Comparison of ENCODE assay signal across 8 mouse cellular contexts in the genomic region with DNA sequence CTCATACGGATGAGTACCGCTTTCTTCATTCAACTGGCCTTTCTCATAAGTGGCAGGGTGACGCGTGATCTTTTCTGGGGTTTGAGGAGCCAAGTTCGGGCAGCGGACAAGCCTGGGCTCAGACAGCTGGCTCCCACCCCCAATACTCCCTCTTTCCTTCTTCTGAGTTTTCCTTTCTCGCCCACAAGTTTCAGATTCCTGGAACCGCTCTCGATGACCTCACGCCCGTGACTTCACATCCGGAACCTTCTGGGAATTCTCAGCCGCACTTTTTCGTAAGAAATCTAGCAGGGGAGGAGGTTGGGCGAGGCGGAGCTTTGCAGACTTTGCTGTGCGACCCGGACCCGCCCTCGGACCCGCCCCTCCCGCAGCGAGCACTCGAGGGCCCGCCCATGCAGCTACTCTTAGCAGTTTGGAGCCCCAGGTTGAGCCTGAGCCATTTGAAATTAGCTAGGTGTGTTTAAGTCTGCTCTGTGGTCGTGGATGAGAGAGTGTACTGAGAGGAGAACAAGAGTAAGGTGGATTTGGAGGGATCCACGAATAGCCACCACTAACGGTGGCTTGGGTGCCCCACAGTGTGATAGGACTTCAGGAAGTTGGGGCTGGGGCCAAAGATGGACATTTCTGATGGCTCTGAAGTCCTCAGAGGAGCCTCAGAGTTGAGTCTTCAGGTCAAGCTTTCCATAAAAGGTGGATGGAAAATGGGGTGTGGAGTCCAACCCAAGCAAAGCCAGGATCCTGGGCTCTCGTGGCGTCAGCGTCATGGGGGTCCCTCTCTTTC. TPM values are rescaled to one million over a fixed set of nuclear protein-coding genes. Genes with fewer than 3 reads are reported as not detected.
DNase-seq lines count a peak whose midpoint lies in the region; ATAC-seq and TF ChIP-seq lines count a peak whose summit lies in the region.

No protein-coding gene starts in this region.

- WGBS in intestine, embryonic 16.5 days: 8% methylated on average over 31 of the region's 31 CpGs
- WGBS in liver, embryonic 12.5 days (ENCODE audit: insufficient replicate concordance): 8% methylated on average over 31 of the region's 31 CpGs

- H3K79me2 ChIP-seq in myocyte (ENCODE audit: control insufficient read depth, insufficient read depth): no peaks in the 10 kb centered on the region

- peak overlapping the region; percentile 88 for H3K27ac ChIP-seq in intestine, embryonic 16.5 days (ENCODE audit: low read length)
- H3K27ac ChIP-seq in liver, embryonic 12.5 days: peak overlapping the region; percentile 71

- no peak for ATAC-seq in erythroblast, adult 5-6 weeks (replicated peaks; ENCODE audit: low FRiP score, poor library complexity, severe bottlenecking)
- peak; percentile 97 for ATAC-seq in intestine, embryonic 16.5 days
- peak; percentile 97 for ATAC-seq in liver, embryonic 12.5 days

- 0 out of 2 replicates have a peak, but pooled peaks cover 4% of the 10 kb centered on the region for H3K27me3 ChIP-seq in erythroblast, embryonic 14.5 days (ENCODE audit: control insufficient read depth)
- H3K27me3 ChIP-seq in intestine, embryonic 16.5 days (replicated peaks; ENCODE audit: control insufficient read depth, insufficient read depth, low read length): no peaks in the 10 kb centered on the region
- H3K27me3 ChIP-seq in liver, embryonic 12.5 days (replicated peaks): no peaks in the 10 kb centered on the region; the same call in 1 of the 2 replicates
- no peaks in the 10 kb centered on the region for H3K27me3 ChIP-seq in myocyte (ENCODE audit: control insufficient read depth, insufficient read depth, insufficient read length)
- no peaks in the 10 kb centered on the region for H3K27me3 ChIP-seq in splenic B cell, adult 2 months (ENCODE audit: control insufficient read depth, insufficient read depth, low read length, poor library complexity, severe bottlenecking)

- peak overlapping the region; percentile 70 for H3K9ac ChIP-seq in intestine, embryonic 16.5 days (ENCODE audit: low read depth, low read length)
- H3K9ac ChIP-seq in liver, embryonic 12.5 days: peak overlapping the region; percentile 62

- no peak overlapping the region for H3ac ChIP-seq in myocyte (ENCODE audit: control insufficient read depth, insufficient read length)

- DNase-seq in embryo, embryonic 11 days: peak; percentile 93
- peak; percentile 99 for DNase-seq in heart, adult 11 months
- DNase-seq in splenic B cell, adult 2 months (ENCODE audit: low read depth, low spot score): peak; percentile 75

- no peaks in the 10 kb centered on the region for H3K9me3 ChIP-seq in erythroblast, embryonic 14.5 days (ENCODE audit: control insufficient read depth, low read length)
- no peaks in the 10 kb centered on the region for H3K9me3 ChIP-seq in intestine, embryonic 16.5 days (ENCODE audit: control insufficient read depth, low read length)
- H3K9me3 ChIP-seq in liver, embryonic 12.5 days (replicated peaks): no peaks in the 10 kb centered on the region

- peak overlapping the region; percentile 58 for H3K4me3 ChIP-seq in erythroblast, embryonic 14.5 days (replicated peaks)
- H3K4me3 ChIP-seq in intestine, embryonic 16.5 days (ENCODE audit: low read length): peak overlapping the region; percentile 51
- peak overlapping the region; percentile 55 for H3K4me3 ChIP-seq in liver, embryonic 12.5 days
- H3K4me3 ChIP-seq in myocyte: peak overlapping the region; percentile 20

- H3K4me1 ChIP-seq in erythroblast, embryonic 14.5 days (ENCODE audit: control insufficient read depth): peaks cover 23% of the 10 kb centered on the region
- H3K4me1 ChIP-seq in intestine, embryonic 16.5 days (ENCODE audit: control insufficient read depth, insufficient read depth, low read length): peaks cover 11% of the 10 kb centered on the region
- peaks cover 29% of the 10 kb centered on the region for H3K4me1 ChIP-seq in liver, embryonic 12.5 days

- TF ChIP-seq POLR2A in myocyte (IDR thresholded peaks at IDR 0.05; ENCODE audit: insufficient read length, low read depth): no peak

- no peaks in the 10 kb centered on the region for H3K36me3 ChIP-seq in erythroblast, embryonic 14.5 days (ENCODE audit: control insufficient read depth)
- H3K36me3 ChIP-seq in intestine, embryonic 16.5 days (ENCODE audit: control insufficient read depth, insufficient read depth, low read length): no peaks in the 10 kb centered on the region
- no peaks in the 10 kb centered on the region for H3K36me3 ChIP-seq in liver, embryonic 12.5 days
- no peaks in the 10 kb centered on the region for H3K36me3 ChIP-seq in myocyte (ENCODE audit: control insufficient read depth, insufficient read depth)
- H3K36me3 ChIP-seq in splenic B cell, adult 2 months (ENCODE audit: control insufficient read depth, insufficient read depth, low read length, poor library complexity, severe bottlenecking): no peaks in the 10 kb centered on the region

- peak overlapping the region; percentile 77 for H3K4me2 ChIP-seq in intestine, embryonic 16.5 days (ENCODE audit: low read depth, low read length)
- H3K4me2 ChIP-seq in liver, embryonic 12.5 days: peak overlapping the region; percentile 76
- H3K4me2 ChIP-seq in myocyte (ENCODE audit: low read depth): peak overlapping the region; percentile 96

TF ChIP-seq in myocyte, 11 proteins besides CTCF, POLR2A, EP300 and RAD21:
- no peak for TF ChIP-seq REST (IDR thresholded peaks at IDR 0.05; ENCODE audit: insufficient read depth, insufficient read length)
- TF ChIP-seq MYOD1 (IDR thresholded peaks at IDR 0.05; ENCODE audit: control insufficient read depth in 1 of 3, insufficient read length in 2 of 3, low read depth in 2 of 3): peak in 1 of 3 experiments; percentile 23
- TF ChIP-seq POLR2AphosphoS2 (IDR thresholded peaks at IDR 0.05; ENCODE audit: insufficient read length, low read depth): no peak
- peak in 1 of 3 experiments; percentile 47 for TF ChIP-seq MYOG (IDR thresholded peaks at IDR 0.05; ENCODE audit: control insufficient read depth in 1 of 3, insufficient read depth in 1 of 3, insufficient read length in 2 of 3, low read depth in 2 of 3)

RNA-seq across cellular contexts. Expression of a gene that starts 17.7 kb away (rescaled TPM):
- polyA plus RNA-seq in erythroblast, embryonic 14.5 days (2012): 0.12 and 0.23 TPM in 2 replicates
- 2.7 and 2.9 TPM in 2 replicates for total RNA-seq in erythroblast, adult 5-6 weeks (2015; ENCODE audit: low replicate concordance)
- 1.4 and 3.2 TPM in 2 replicates for total RNA-seq in erythroblast, adult 5-6 weeks (2017; ENCODE audit: low replicate concordance)
- polyA plus RNA-seq in intestine, embryonic 16.5 days (2015; fragmentation: Nextera tagmentation; extraction: Ambion mirVana): 5.0 and 5.1 TPM in 2 replicates
- 1.5 and 1.9 TPM in 2 replicates for polyA plus RNA-seq in liver, embryonic 12.5 days (2016; fragmentation: Nextera tagmentation; extraction: Ambion mirVana)
- polyA plus RNA-seq in myocyte (2012; fragmentation: generic; extraction: Trizol): 9.2 TPM

RNA-seq across cellular contexts. Expression of a gene that starts 21.3 kb away (rescaled TPM):
- polyA plus RNA-seq in erythroblast, embryonic 14.5 days (2012): not detected in 2 replicates
- not detected in 2 replicates for total RNA-seq in erythroblast, adult 5-6 weeks (2015; ENCODE audit: low replicate concordance)
- total RNA-seq in erythroblast, adult 5-6 weeks (2017; ENCODE audit: low replicate concordance): not detected in 2 replicates
- 0.06 and 0.07 TPM in 2 replicates for polyA plus RNA-seq in intestine, embryonic 16.5 days (2015; fragmentation: Nextera tagmentation; extraction: Ambion mirVana)
- polyA plus RNA-seq in liver, embryonic 12.5 days (2016; fragmentation: Nextera tagmentation; extraction: Ambion mirVana): 0.02 and 0.07 TPM in 2 replicates
- 35.6 TPM for polyA plus RNA-seq in myocyte (2012; fragmentation: generic; extraction: Trizol)

Comparison
In these comparisons a context has a peak if more than half of its experiments do, and no peak if none do; other contexts are left out.
1. RNA of a gene that starts 21.3 kb away (polyA plus RNA-seq): 35.6 TPM in myocyte (single experiment); 0.06 to 0.07 TPM in intestine, embryonic 16.5 days, 0.02 to 0.07 TPM in liver, embryonic 12.5 days and not detected in erythroblast, embryonic 14.5 days; every median in the first group is over 10 times any median in the second.
2. Peak in every context shown above with its lines, with median percentiles within 50 percentile points of each other: H3K4me3 ChIP-seq, DNase-seq and H3K4me2 ChIP-seq.